Mouse (Mus musculus): ENCODE data around the gene Oas2. TPM values are rescaled to one million over a fixed set of nuclear protein-coding genes. Genes with fewer than 3 reads are reported as not detected.
A peak's percentile ranks its signal among the peaks of the same experiment; 100 is the strongest.

Gene Oas2
- total and polyA plus RNA-seq, 3 experiments = 0.55 to 9.6 (median 1.0) TPM

GRCm38 (mm10) chr5:120712721-120713120, 36.9 kb downstream of the Oas2 start:
- Histone ChIP-seq H3K36me3 (ENCODE audit: control insufficient read depth, insufficient read depth, low read length) (no peaks in the 10 kb centered on the region), H3K4me1 (ENCODE audit: control insufficient read depth, insufficient read depth, low read length) (no peaks in the 10 kb centered on the region), H3K27me3 (ENCODE audit: control insufficient read depth, insufficient read depth, low read length) (peaks cover 20% of the 10 kb centered on the region), H3K4me3 (no peak overlapping the region), H3K27ac (no peak overlapping the region), H3K9ac (ENCODE audit: low read depth, low read length) (no peak overlapping the region), H3K79me2 (replicated peaks; ENCODE audit: control insufficient read depth, insufficient read depth, low read length) (no peaks in the 10 kb centered on the region)
- intact Hi-C loops (cut with DNase I) = no loop called here
- 72% methylated on average over 8 of the region's 8 CpGs for WGBS
- no peak for DNase-seq
- TF ChIP-seq EP300 (IDR thresholded peaks at IDR 0.05; ENCODE audit: insufficient read depth, low read depth, low read length) = no peak
- TF ChIP-seq POLR2A (IDR thresholded peaks at IDR 0.05; ENCODE audit: insufficient read depth, low read depth, low read length) = no peak
- no peak for TF ChIP-seq CTCF (IDR thresholded peaks at IDR 0.05)

- DNase-seq = no peak
- peak within 1 kb of the TSS; percentile 57 for H3K9ac ChIP-seq (ENCODE audit: low read depth, low read length)
- peak within 1 kb of the TSS; percentile 34; the same call in 1 of the 2 replicates for H3K4me3 ChIP-seq
- no peak within 1 kb of the TSS for H3K27ac ChIP-seq
- TF ChIP-seq EP300 (IDR thresholded peaks at IDR 0.05; ENCODE audit: insufficient read depth, low read depth, low read length) (no peak), POLR2A (IDR thresholded peaks at IDR 0.05; ENCODE audit: insufficient read depth, low read depth, low read length) (no peak), CTCF (IDR thresholded peaks at IDR 0.05) (no peak)
- no peaks in the 10 kb centered on the region for H3K79me2 ChIP-seq (replicated peaks; ENCODE audit: control insufficient read depth, insufficient read depth, low read length)
- WGBS = 37% methylated on average over 3 of the region's 3 CpGs
- H3K27me3 ChIP-seq (ENCODE audit: control insufficient read depth, insufficient read depth, low read length) = peaks cover 20% of the 10 kb centered on the region
- intact Hi-C loops (cut with DNase I) = no loop called here
- H3K36me3 ChIP-seq (ENCODE audit: control insufficient read depth, insufficient read depth, low read length) = no peaks in the 10 kb centered on the region
- no peaks in the 10 kb centered on the region for H3K4me1 ChIP-seq (ENCODE audit: control insufficient read depth, insufficient read depth, low read length)
Observed at GRCm38 (mm10) chr5:120711827-120712226, 37.8 kb downstream of the Oas2 start, which contains the start of gene Dtx1. Dtx1 (minus strand) TSS chr5:120711927.

- H3K4me3 ChIP-seq = peak overlapping the region; percentile 34; the same call in 1 of the 2 replicates
- 3% methylated on average over 43 of the region's 43 CpGs for WGBS
- H3K36me3 ChIP-seq (ENCODE audit: control insufficient read depth, insufficient read depth, low read length) = no peaks in the 10 kb centered on the region
- no peaks in the 10 kb centered on the region for H3K79me2 ChIP-seq (replicated peaks; ENCODE audit: control insufficient read depth, insufficient read depth, low read length)
- intact Hi-C loops (cut with DNase I) = no loop called here
- H3K27me3 ChIP-seq (ENCODE audit: control insufficient read depth, insufficient read depth, low read length) = peaks cover 20% of the 10 kb centered on the region
- no peak overlapping the region for H3K27ac ChIP-seq
- H3K9ac ChIP-seq (ENCODE audit: low read depth, low read length) = peak overlapping the region; percentile 57
- peak; percentile 58 to 61 for DNase-seq
- no peaks in the 10 kb centered on the region for H3K4me1 ChIP-seq (ENCODE audit: control insufficient read depth, insufficient read depth, low read length)
- TF ChIP-seq EP300 (IDR thresholded peaks at IDR 0.05; ENCODE audit: insufficient read depth, low read depth, low read length) (no peak), POLR2A (IDR thresholded peaks at IDR 0.05; ENCODE audit: insufficient read depth, low read depth, low read length) (no peak), CTCF (IDR thresholded peaks at IDR 0.05) (no peak)
Observed at GRCm38 (mm10) chr5:120711416-120711815, 38.2 kb downstream of the Oas2 start.

- peaks cover 20% of the 10 kb centered on the region for H3K27me3 ChIP-seq (ENCODE audit: control insufficient read depth, insufficient read depth, low read length)
- TF ChIP-seq EP300 (IDR thresholded peaks at IDR 0.05; ENCODE audit: insufficient read depth, low read depth, low read length) (no peak), POLR2A (IDR thresholded peaks at IDR 0.05; ENCODE audit: insufficient read depth, low read depth, low read length) (no peak), CTCF (IDR thresholded peaks at IDR 0.05) (no peak)
- H3K9ac ChIP-seq (ENCODE audit: low read depth, low read length) = no peak overlapping the region
- intact Hi-C loops (cut with DNase I) = no loop called here
- 3% methylated on average over 29 of the region's 34 CpGs for WGBS
- DNase-seq = no peak
- H3K36me3 ChIP-seq (ENCODE audit: control insufficient read depth, insufficient read depth, low read length) = no peaks in the 10 kb centered on the region
- no peaks in the 10 kb centered on the region for H3K79me2 ChIP-seq (replicated peaks; ENCODE audit: control insufficient read depth, insufficient read depth, low read length)
- H3K4me1 ChIP-seq (ENCODE audit: control insufficient read depth, insufficient read depth, low read length) = no peaks in the 10 kb centered on the region
- H3K4me3 ChIP-seq = peak overlapping the region; percentile 34; the same call in 1 of the 2 replicates
- no peak overlapping the region for H3K27ac ChIP-seq
Observed at GRCm38 (mm10) chr5:120710826-120711248, 38.8 kb downstream of the Oas2 start.

GRCm38 (mm10) chr5:120710161-120710825, 39.4 kb downstream of the Oas2 start:
- 3% methylated on average over 40 of the region's 40 CpGs for WGBS
- intact Hi-C loops (cut with DNase I) = no loop called here
- peaks cover 20% of the 10 kb centered on the region for H3K27me3 ChIP-seq (ENCODE audit: control insufficient read depth, insufficient read depth, low read length)
- H3K4me3 ChIP-seq = no peak overlapping the region
- no peaks in the 10 kb centered on the region for H3K79me2 ChIP-seq (replicated peaks; ENCODE audit: control insufficient read depth, insufficient read depth, low read length)
- H3K9ac ChIP-seq (ENCODE audit: low read depth, low read length) = no peak overlapping the region
- H3K36me3 ChIP-seq (ENCODE audit: control insufficient read depth, insufficient read depth, low read length) = no peaks in the 10 kb centered on the region
- no peaks in the 10 kb centered on the region for H3K4me1 ChIP-seq (ENCODE audit: control insufficient read depth, insufficient read depth, low read length)
- no peak for TF ChIP-seq EP300 (IDR thresholded peaks at IDR 0.05; ENCODE audit: insufficient read depth, low read depth, low read length)
- H3K27ac ChIP-seq = no peak overlapping the region
- no peak for DNase-seq

GRCm38 (mm10) chr5:120706976-120707375, 42.7 kb downstream of the Oas2 start:
- no peak for DNase-seq
- intact Hi-C loops (cut with DNase I) = no loop called here
- TF ChIP-seq CTCF (IDR thresholded peaks at IDR 0.05) = no peak
- no peak for TF ChIP-seq EP300 (IDR thresholded peaks at IDR 0.05; ENCODE audit: insufficient read depth, low read depth, low read length)
- no peak for TF ChIP-seq POLR2A (IDR thresholded peaks at IDR 0.05; ENCODE audit: insufficient read depth, low read depth, low read length)
- WGBS = 48% methylated on average over 13 of the region's 13 CpGs
- H3K4me1 ChIP-seq (ENCODE audit: control insufficient read depth, insufficient read depth, low read length) = no peaks in the 10 kb centered on the region
- H3K36me3 ChIP-seq (ENCODE audit: control insufficient read depth, insufficient read depth, low read length) = no peaks in the 10 kb centered on the region
- no peak overlapping the region for H3K27ac ChIP-seq
- H3K4me3 ChIP-seq = no peak overlapping the region
- H3K27me3 ChIP-seq (ENCODE audit: control insufficient read depth, insufficient read depth, low read length) = peaks cover 17% of the 10 kb centered on the region
- no peak overlapping the region for H3K9ac ChIP-seq (ENCODE audit: low read depth, low read length)
- H3K79me2 ChIP-seq (replicated peaks; ENCODE audit: control insufficient read depth, insufficient read depth, low read length) = no peaks in the 10 kb centered on the region
